Mouse (Mus musculus): ENCODE data around the gene Fam8a1.
A peak's percentile ranks its signal among the peaks of the same experiment; 100 is the strongest.

Gene Fam8a1

GRCm38 (mm10) chr13:46674601-46675000, 5.3 kb downstream of the Fam8a1 start:
- DNase-seq (ENCODE audit: low spot score in 2 of 2) = no peak

GRCm38 (mm10) chr13:46677721-46678120, 8.4 kb downstream of the Fam8a1 start:
- no peak for DNase-seq (ENCODE audit: low spot score in 2 of 2)

GRCm38 (mm10) chr13:46682921-46683320, 13.6 kb downstream of the Fam8a1 start:
- DNase-seq (ENCODE audit: low spot score in 2 of 2) = no peak

GRCm38 (mm10) chr13:46683370-46683769, 14.0 kb downstream of the Fam8a1 start:
- no peak for DNase-seq (ENCODE audit: low spot score in 2 of 2)

- DNase-seq (ENCODE audit: low spot score in 2 of 2) = no peak
These were observed 21.4 kb downstream of the Fam8a1 start for GRCm38 (mm10) chr13:46690559-46691241.

- DNase-seq (ENCODE audit: low spot score in 2 of 2) = no peak
These were observed 26.1 kb downstream of the Fam8a1 start for GRCm38 (mm10) chr13:46695296-46695908.

- no peak for DNase-seq (ENCODE audit: low spot score in 2 of 2)
These were observed 26.6 kb downstream of the Fam8a1 start for GRCm38 (mm10) chr13:46695932-46696331.

GRCm38 (mm10) chr13:46696788-46697187, 27.5 kb downstream of the Fam8a1 start:
- no peak for DNase-seq (ENCODE audit: low spot score in 2 of 2)

- no peak for DNase-seq (ENCODE audit: low spot score in 2 of 2)
These were observed 30.1 kb downstream of the Fam8a1 start for GRCm38 (mm10) chr13:46699372-46699771.

- no peak for DNase-seq (ENCODE audit: low spot score in 2 of 2)
These were observed 32.2 kb downstream of the Fam8a1 start for GRCm38 (mm10) chr13:46701486-46701885.

GRCm38 (mm10) chr13:46703138-46703537, 33.8 kb downstream of the Fam8a1 start:
- DNase-seq (ENCODE audit: low spot score in 2 of 2) = no peak

GRCm38 (mm10) chr13:46713486-46713885, 44.2 kb downstream of the Fam8a1 start:
- no peak for DNase-seq (ENCODE audit: low spot score in 2 of 2)

- no peak for DNase-seq (ENCODE audit: low spot score in 2 of 2)
These were observed 46.8 kb downstream of the Fam8a1 start for GRCm38 (mm10) chr13:46715976-46716639.

- no peak for DNase-seq (ENCODE audit: low spot score in 2 of 2)
These were observed 49.6 kb downstream of the Fam8a1 start for GRCm38 (mm10) chr13:46718893-46719400.

- no peak for DNase-seq (ENCODE audit: low spot score in 2 of 2)
These were observed 51.7 kb downstream of the Fam8a1 start for GRCm38 (mm10) chr13:46721009-46721408.

- DNase-seq (ENCODE audit: low spot score in 2 of 2) = no peak
These were observed 55.0 kb downstream of the Fam8a1 start for GRCm38 (mm10) chr13:46724371-46724770.

GRCm38 (mm10) chr13:46725227-46725626, 55.9 kb downstream of the Fam8a1 start:
- DNase-seq (ENCODE audit: low spot score in 2 of 2) = no peak

- peak in 1 of 2 experiments; percentile 28 for DNase-seq (ENCODE audit: low spot score in 2 of 2)
These were observed 57.1 kb downstream of the Fam8a1 start for GRCm38 (mm10) chr13:46726288-46727037.

GRCm38 (mm10) chr13:46727038-46727836, 57.9 kb downstream of the Fam8a1 start:
- peak; percentile 54 to 59 for DNase-seq (ENCODE audit: low spot score in 2 of 2)

All from frontal cortex, postnatal 10 days (tissue).